Mouse (Mus musculus) retina, postnatal 7 days (tissue): ENCODE data around the gene Hyal5.

ENCODE experiments used
- DNase-seq: peaks from one replicate; pipeline ENCODE4 v3.0.0-alpha.2; 2012; ENCODE audit warnings: low read depth, low spot score

The Hyal5 gene

GRCm38 (mm10) chr6:24857697-24858096 lies at the start of gene Hyal5:
Hyal5 (plus strand) TSS chr6:24857997.
- no peak for DNase-seq

- DNase-seq: no peak
Measured at GRCm38 (mm10) chr6:24822070-24822469, 35.7 kb upstream of the Hyal5 start.

GRCm38 (mm10) chr6:24860320-24860719 lies 2.5 kb downstream of the Hyal5 start:
- no peak for DNase-seq

- no peak for DNase-seq
Measured at GRCm38 (mm10) chr6:24863649-24864048, 5.9 kb downstream of the Hyal5 start.

GRCm38 (mm10) chr6:24894146-24894873 lies 36.5 kb downstream of the Hyal5 start:
- no peak for DNase-seq

- DNase-seq: no peak
Measured at GRCm38 (mm10) chr6:24894874-24895183, 37.0 kb downstream of the Hyal5 start.

GRCm38 (mm10) chr6:24905101-24905500 lies 47.3 kb downstream of the Hyal5 start:
- DNase-seq: no peak

GRCm38 (mm10) chr6:24907824-24908223 lies 50.0 kb downstream of the Hyal5 start:
- no peak for DNase-seq

GRCm38 (mm10) chr6:24910016-24910727 lies 52.4 kb downstream of the Hyal5 start:
- no peak for DNase-seq

GRCm38 (mm10) chr6:24910728-24911105 lies 52.9 kb downstream of the Hyal5 start:
- no peak for DNase-seq

- DNase-seq: no peak
Measured at GRCm38 (mm10) chr6:24913591-24913990, 55.8 kb downstream of the Hyal5 start.

GRCm38 (mm10) chr6:24925076-24925785 lies 67.4 kb downstream of the Hyal5 start:
- DNase-seq: no peak
